Mouse (Mus musculus) midbrain, embryonic 13.5 days (tissue): ENCODE measurements at regions not wholly inside any gene's neighbourhood (a gene's known extent, or its start where the extent isn't known, plus 50 kb on each side); places are given as distances from the start of the nearest gene placed in this dataset.

Source experiments
- ATAC-seq: fragments of 200-750 bp; cut with Nextera tagmentation; 2 replicates; pipeline ENCODE4 v1.8.0; 2017; ENCODE audit warnings: mild to moderate bottlenecking, moderate TSS enrichment, moderate library complexity
- H3K27ac ChIP-seq: fragments of 300-500 bp; sonication (generic); 2 replicates; pipeline ENCODE4 v1.5.1; 2015; ENCODE audit warnings: inconsistent platforms, mild to moderate bottlenecking, moderate library complexity
- H3K27me3 ChIP-seq: fragments of 300-500 bp; sonication (generic); 2 replicates; pipeline ENCODE4 v1.6.1; 2015; ENCODE audit warnings: mild to moderate bottlenecking, inconsistent platforms
- H3K36me3 ChIP-seq: fragments of 300-500 bp; sonication (generic); 2 replicates; pipeline ENCODE4 v1.6.1; 2015; ENCODE audit warnings: mild to moderate bottlenecking, inconsistent platforms
- H3K4me1 ChIP-seq: fragments of 300-500 bp; sonication (generic); replicated peaks from 2 replicates; pipeline ENCODE4 v1.6.1; 2015; ENCODE audit warnings: inconsistent platforms
- H3K4me2 ChIP-seq: fragments of 300-500 bp; sonication (generic); replicated peaks from 2 replicates; pipeline ENCODE4 v1.6.1; 2015; ENCODE audit warnings: moderate library complexity, mild to moderate bottlenecking, inconsistent platforms
- H3K4me3 ChIP-seq: fragments of 300-500 bp; sonication (generic); replicated peaks from 2 replicates; pipeline ENCODE4 v1.5.1; 2015; ENCODE audit warnings: mild to moderate bottlenecking, inconsistent platforms
- H3K9ac ChIP-seq: fragments of 300-500 bp; sonication (generic); replicated peaks from 2 replicates; pipeline ENCODE4 v1.6.1; 2015; ENCODE audit warnings: mild to moderate bottlenecking, inconsistent platforms
- H3K9me3 ChIP-seq: fragments of 300-500 bp; sonication (generic); 2 replicates; pipeline ENCODE4 v1.6.1; 2016; ENCODE audit warnings: mild to moderate bottlenecking, inconsistent platforms
- WGBS: fragments of 180-500 bp; shearing (Covaris S2); methylation state at CpG from one replicate; pipeline ENCODE4 v1.1.7; 2015; 5-methylcytosine and 5-hydroxymethylcytosine counted together

DNA sequence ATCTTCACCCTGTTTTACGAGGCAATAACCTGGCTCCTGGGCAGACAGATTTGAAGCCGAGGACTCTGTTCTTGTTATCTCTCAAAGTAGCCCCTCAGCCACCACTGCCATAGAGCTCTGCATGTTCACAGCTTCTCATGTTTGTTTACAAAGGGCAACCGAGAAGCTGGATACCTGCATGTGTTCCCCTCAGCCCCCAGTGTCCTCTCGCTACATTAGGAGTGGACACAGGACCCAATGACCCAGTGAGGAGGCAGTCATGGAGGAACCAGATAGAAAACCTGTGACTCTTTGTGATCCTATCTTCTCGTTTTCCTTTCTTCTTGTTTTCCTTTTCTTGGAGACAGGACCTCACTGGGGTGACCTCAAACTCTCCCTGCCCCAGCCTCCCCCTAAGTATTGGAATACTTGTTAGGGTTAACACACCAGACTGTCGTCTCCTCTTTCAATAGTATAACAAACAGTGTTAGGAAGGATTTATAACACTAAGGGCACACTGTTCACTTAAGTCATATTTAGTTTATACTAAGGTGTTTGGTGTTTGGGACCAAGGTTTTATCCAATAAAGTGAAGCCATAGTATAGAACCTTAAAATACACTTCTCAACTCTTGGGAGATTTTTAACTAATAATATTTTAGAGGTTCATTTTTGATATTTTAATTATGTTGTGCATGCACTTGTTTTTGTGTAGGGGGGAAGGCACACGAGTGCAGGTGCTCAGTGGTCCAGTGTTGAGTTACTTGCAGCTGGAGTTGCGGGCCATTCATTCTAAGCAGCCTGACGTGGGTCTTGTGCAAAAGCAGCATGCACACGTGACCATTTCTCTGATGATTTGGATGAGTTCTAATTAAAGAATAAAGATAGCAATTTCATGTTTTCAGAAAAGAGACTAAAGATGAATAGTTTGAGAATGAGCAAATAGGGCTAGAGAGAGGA is 422.9 kb upstream of the BB014433 start:
- H3K36me3 ChIP-seq = no peaks in the 10 kb centered on the region
- no peak overlapping the region for H3K27ac ChIP-seq
- no peaks in the 10 kb centered on the region for H3K27me3 ChIP-seq
- ATAC-seq = no peak
- no peak overlapping the region for H3K9ac ChIP-seq
- no peaks in the 10 kb centered on the region; the same call in 1 of the 2 replicates for H3K9me3 ChIP-seq
- no peaks in the 10 kb centered on the region for H3K4me1 ChIP-seq
- no peak overlapping the region for H3K4me2 ChIP-seq
- no peak overlapping the region for H3K4me3 ChIP-seq
- WGBS = 79% methylated on average over 10 of the region's 10 CpGs

DNA sequence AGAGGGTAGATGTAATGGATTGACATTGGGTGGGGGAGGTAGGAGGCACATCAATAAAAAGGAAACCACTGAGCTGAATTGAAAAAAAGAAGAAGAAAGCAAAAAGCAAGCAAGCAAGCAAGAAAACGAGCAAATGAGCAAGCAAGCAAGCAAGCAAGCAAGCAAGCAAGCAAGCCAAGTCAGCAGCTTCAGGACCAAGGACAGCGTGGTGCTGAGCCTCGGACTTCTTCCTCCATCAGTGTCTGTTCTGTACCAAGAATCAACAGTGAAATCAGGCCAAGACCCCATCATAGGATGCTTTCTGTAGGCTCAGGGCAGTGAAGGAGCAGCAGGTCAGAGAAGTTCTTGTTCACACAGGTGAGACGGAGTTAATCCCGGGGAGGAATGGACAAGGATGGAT is 392.7 kb upstream of the BB014433 start:
- 51% methylated on average over 5 of the region's 5 CpGs for WGBS
- Histone ChIP-seq H3K4me2 (no peak overlapping the region), H3K27ac (no peak overlapping the region), H3K36me3 (no peaks in the 10 kb centered on the region), H3K4me3 (no peak overlapping the region), H3K4me1 (no peaks in the 10 kb centered on the region), H3K27me3 (no peaks in the 10 kb centered on the region), H3K9me3 (no peaks in the 10 kb centered on the region), H3K9ac (no peak overlapping the region)
- no peak for ATAC-seq

DNA sequence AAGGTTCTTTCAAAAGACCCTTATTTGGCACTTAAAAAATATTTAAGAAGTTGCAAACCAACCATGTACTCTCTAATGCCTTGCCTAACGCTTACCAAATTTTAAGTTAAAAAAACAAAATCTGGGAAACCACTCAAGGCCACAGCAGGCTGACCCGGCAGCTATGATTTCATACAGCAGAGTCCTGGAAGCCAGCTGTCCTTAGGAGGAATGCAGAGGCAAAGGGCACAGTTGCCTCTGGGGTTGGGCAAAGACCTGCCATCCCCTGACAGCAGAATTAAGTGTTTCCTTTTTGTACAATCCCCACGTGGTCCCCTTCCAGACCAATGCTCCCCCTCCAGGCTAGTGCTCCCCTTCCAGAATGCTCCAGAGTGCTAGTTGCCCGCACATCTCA is 348.8 kb upstream of the BB014433 start:
- Histone ChIP-seq H3K36me3 (no peaks in the 10 kb centered on the region), H3K9ac (no peak overlapping the region), H3K4me2 (no peak overlapping the region), H3K4me3 (no peak overlapping the region), H3K4me1 (peaks cover 17% of the 10 kb centered on the region), H3K27me3 (no peaks in the 10 kb centered on the region), H3K9me3 (no peaks in the 10 kb centered on the region), H3K27ac (no peak overlapping the region)
- ATAC-seq = no peak
- WGBS = 51% methylated on average over 4 of the region's 4 CpGs

DNA sequence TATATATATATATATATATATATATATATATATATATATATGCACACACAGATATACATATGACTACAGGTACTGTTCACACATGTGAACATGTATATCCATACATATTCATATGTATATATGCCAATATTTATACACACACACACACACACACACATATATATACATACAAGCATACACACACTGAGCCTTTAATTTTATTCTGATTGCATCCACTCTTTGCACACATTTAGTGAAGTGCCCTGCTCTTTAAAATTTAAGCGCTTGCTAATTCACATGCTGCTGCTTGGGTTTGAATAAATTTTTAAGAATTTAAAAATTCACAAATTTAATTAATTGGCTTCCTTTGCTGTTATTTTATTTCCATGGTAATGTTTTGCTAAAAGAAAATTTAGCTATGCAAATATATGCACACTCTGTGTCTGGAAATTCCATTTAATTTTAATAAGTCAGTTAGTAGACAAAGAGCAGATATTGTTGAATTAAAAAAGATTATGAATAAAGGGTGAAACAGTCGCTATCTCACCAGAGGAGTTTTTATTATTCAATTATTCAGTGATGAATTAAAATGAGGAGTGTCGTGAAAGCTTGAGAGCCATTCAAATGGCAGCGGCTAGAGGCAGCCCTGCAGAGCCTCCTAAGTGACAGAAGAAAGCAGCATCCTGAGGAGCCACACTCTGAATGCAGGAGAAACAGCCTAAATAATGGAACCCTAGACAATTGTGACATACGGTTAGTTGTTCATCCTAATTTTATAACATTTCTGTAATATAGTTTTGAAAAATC is 348.3 kb upstream of the BB014433 start:
- Histone ChIP-seq H3K27ac (no peak overlapping the region), H3K9ac (no peak overlapping the region), H3K4me3 (no peak overlapping the region), H3K36me3 (no peaks in the 10 kb centered on the region), H3K27me3 (no peaks in the 10 kb centered on the region), H3K4me2 (no peak overlapping the region), H3K9me3 (no peaks in the 10 kb centered on the region), H3K4me1 (peaks cover 17% of the 10 kb centered on the region)
- 32% methylated on average over 5 of the region's 5 CpGs for WGBS
- peak; percentile 62 for ATAC-seq

DNA sequence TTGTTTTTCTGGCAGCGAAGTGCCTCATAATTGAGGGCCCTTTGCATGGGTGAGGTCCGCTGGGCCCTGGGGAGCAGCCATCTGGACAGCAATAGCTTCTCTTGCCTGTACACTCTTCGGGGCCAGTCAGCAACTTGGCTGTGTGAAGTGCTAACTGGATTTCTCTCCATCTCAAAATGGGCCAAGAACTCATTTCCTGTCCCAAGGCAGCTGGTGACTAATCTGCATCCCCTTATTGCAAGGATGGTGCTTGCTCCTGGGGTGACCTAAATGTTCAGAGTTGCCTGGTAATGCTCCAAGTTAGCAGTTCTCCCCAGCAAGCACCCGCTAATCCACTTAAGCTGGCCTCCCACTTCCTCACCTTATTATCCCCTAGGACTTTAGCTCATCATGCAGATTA is 346.2 kb upstream of the BB014433 start:
- Histone ChIP-seq H3K4me2 (no peak overlapping the region), H3K27ac (no peak overlapping the region), H3K36me3 (no peaks in the 10 kb centered on the region), H3K27me3 (no peaks in the 10 kb centered on the region), H3K9ac (no peak overlapping the region), H3K4me1 (peaks cover 17% of the 10 kb centered on the region), H3K9me3 (no peaks in the 10 kb centered on the region), H3K4me3 (no peak overlapping the region)
- peak; percentile 22 for ATAC-seq
- 45% methylated on average over 4 of the region's 4 CpGs for WGBS

DNA sequence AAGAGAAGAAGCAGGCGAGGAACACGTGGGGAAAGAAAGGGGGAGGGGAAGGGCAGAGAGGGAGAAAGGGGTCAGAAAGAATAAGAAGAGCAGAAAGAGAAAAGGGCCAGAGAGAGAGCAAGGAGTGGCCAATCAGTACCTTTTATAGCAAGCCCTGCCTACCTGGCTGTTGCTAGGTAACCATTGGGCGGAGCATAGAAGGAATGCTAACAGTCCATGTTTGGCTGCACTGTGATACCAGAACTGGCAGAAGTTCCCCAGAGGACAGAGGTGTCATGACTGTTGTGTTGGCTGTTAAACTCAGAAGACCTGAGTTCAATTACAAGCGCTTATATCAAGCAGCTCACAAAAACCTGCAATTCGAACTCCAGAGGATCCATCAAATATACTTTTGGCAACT is 342.9 kb upstream of the BB014433 start:
- no peaks in the 10 kb centered on the region for H3K27me3 ChIP-seq
- H3K4me1 ChIP-seq = peaks cover 10% of the 10 kb centered on the region; the same call in 1 of the 2 replicates
- H3K36me3 ChIP-seq = no peaks in the 10 kb centered on the region
- H3K9ac ChIP-seq = no peak overlapping the region
- no peak overlapping the region for H3K27ac ChIP-seq
- H3K4me2 ChIP-seq = no peak overlapping the region
- 93% methylated on average over 5 of the region's 5 CpGs for WGBS
- H3K9me3 ChIP-seq = no peaks in the 10 kb centered on the region
- H3K4me3 ChIP-seq = no peak overlapping the region
- ATAC-seq = no peak

DNA sequence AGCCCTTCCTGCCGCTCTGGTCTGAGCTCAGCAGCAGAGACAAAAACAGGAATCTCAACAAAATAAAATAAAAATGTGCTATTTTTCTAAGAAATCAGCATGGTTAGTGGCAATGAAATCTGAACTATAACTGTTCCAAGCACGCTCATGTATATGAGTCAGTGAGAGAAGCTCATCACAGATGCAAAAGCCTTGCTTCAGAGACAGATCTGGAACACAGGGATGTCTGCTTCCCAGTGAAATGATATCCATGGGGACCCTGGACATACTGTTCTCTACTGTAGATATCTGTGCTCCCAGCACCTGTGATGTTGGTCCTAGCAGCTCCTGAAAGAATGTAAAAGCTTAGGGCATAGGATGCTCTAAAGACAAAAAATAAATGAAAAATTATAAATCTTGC is 321.2 kb upstream of the BB014433 start:
- Histone ChIP-seq H3K9ac (no peak overlapping the region), H3K27me3 (no peaks in the 10 kb centered on the region), H3K27ac (no peak overlapping the region), H3K4me2 (no peak overlapping the region), H3K36me3 (no peaks in the 10 kb centered on the region), H3K4me1 (no peaks in the 10 kb centered on the region), H3K9me3 (no peaks in the 10 kb centered on the region), H3K4me3 (no peak overlapping the region)
- no peak for ATAC-seq
- 65% methylated on average over 2 of the region's 2 CpGs for WGBS

DNA sequence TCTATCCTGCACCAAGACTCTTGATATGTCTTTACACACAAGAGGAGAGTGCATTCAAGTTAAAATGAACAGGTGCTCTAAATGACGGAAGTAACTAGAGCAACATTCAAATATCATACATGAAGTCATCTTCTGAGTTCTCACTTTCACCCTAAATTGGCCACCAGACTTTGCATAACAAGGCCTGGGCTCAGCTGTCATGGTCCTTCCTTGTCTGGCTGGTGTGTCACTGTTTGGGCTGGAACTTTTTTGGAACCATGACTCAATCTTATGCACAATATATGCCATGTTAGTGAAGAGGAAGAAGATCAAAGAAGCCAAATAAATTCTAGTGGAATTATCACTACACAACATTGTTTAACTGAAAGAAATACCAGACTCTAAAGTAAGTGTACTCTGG is 318.7 kb upstream of the BB014433 start:
- Histone ChIP-seq H3K27me3 (no peaks in the 10 kb centered on the region), H3K9me3 (no peaks in the 10 kb centered on the region), H3K4me1 (no peaks in the 10 kb centered on the region), H3K36me3 (no peaks in the 10 kb centered on the region), H3K4me2 (no peak overlapping the region), H3K27ac (no peak overlapping the region), H3K9ac (no peak overlapping the region), H3K4me3 (no peak overlapping the region)
- ATAC-seq = no peak
- 96% methylated on average over 1 of the region's 1 CpGs for WGBS

DNA sequence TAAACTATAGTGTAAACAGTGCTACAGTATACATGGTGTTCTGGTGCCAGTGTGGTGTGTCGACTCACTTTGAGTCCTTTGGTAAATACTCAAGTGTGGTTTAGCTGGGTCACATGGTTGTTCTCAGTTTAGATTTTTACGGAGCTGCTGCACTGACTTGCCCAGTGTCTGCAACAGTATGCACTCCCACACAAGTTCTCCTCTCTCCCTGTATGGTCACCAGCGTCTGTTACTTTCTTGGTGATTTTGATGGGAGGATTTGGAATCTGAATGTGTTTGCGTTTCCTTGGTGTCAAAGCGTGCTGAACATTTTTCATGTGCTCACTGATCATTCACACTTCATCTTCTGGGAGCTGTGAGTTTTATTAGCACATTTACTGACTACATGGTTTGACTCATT is 298.3 kb upstream of the BB014433 start:
- Histone ChIP-seq H3K9me3 (no peaks in the 10 kb centered on the region), H3K4me2 (no peak overlapping the region), H3K9ac (no peak overlapping the region), H3K27me3 (no peaks in the 10 kb centered on the region), H3K4me1 (no peaks in the 10 kb centered on the region), H3K36me3 (no peaks in the 10 kb centered on the region), H3K27ac (no peak overlapping the region), H3K4me3 (no peak overlapping the region)
- no peak for ATAC-seq
- 94% methylated on average over 5 of the region's 5 CpGs for WGBS

DNA sequence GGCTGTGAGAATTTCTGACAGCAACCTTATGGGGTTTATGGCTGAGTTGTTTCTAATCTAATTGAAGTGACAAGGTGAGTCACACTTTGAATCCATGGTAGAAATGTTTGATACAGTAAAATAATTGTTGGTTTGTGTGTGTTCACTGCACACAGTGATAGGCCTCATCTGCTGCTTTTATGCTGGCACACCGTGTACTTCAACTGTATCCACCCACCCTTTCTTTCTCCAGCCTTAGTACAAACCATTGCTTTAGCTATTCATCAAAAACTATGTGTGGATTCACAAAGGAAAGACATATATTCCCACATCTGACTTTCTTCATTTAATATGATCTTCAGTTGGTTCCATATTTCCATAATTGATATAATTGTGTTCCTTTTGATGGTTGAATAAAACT is 297.7 kb upstream of the BB014433 start:
- no peaks in the 10 kb centered on the region for H3K27me3 ChIP-seq
- ATAC-seq = no peak
- H3K9ac ChIP-seq = no peak overlapping the region
- no peaks in the 10 kb centered on the region for H3K36me3 ChIP-seq
- WGBS = 92% methylated on average over 1 of the region's 1 CpGs
- no peak overlapping the region for H3K4me2 ChIP-seq
- no peaks in the 10 kb centered on the region for H3K4me1 ChIP-seq
- no peaks in the 10 kb centered on the region for H3K9me3 ChIP-seq
- H3K27ac ChIP-seq = no peak overlapping the region
- H3K4me3 ChIP-seq = no peak overlapping the region

DNA sequence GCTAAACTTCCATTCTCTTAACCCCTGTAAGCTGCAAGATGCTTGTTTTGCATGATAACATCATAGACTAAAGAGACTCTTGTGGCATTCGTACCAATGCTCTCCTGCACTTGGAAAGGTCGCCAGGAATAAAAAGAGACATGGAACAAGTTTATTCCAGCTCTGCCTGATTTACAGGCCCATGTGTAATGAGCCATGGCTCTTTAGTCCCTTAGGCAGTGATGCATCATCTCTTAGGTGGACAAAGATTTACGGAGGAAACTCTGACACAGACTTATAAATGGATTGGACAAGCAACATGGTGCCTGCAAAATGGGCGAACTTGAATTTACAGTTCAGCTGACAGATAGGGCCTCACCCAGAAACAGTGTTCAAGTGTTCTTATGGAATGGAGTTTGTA is 288.7 kb upstream of the BB014433 start:
- no peaks in the 10 kb centered on the region for H3K9me3 ChIP-seq
- ATAC-seq = no peak
- no peaks in the 10 kb centered on the region for H3K36me3 ChIP-seq
- H3K4me1 ChIP-seq = no peaks in the 10 kb centered on the region
- no peaks in the 10 kb centered on the region for H3K27me3 ChIP-seq
- no peak overlapping the region for H3K9ac ChIP-seq
- no peak overlapping the region for H3K4me3 ChIP-seq
- H3K27ac ChIP-seq = no peak overlapping the region
- H3K4me2 ChIP-seq = no peak overlapping the region
- 81% methylated on average over 4 of the region's 4 CpGs for WGBS

DNA sequence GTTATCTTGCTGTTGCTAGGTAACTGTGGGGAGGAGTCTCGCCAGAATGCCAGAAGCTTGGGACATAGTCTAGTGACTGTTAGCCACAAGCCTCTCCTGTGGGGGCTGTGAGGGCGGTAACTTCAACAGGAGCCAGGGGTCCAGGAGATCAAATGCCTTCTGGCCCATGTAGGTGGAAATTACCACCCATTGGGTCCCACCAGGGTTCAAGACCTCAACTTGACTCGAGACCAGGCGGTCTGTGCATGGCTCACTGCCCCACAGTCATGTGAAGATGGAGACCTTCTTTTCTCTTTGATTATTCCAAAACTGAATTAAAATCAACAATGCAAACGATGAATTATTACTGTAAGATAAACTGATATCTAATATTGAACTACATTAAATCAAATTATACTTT is 281.4 kb upstream of the BB014433 start:
- H3K4me2 ChIP-seq = no peak overlapping the region
- no peak overlapping the region for H3K27ac ChIP-seq
- H3K4me1 ChIP-seq = peaks cover 6% of the 10 kb centered on the region; the same call in 1 of the 2 replicates
- ATAC-seq = no peak
- no peak overlapping the region for H3K4me3 ChIP-seq
- H3K9ac ChIP-seq = no peak overlapping the region
- no peaks in the 10 kb centered on the region for H3K36me3 ChIP-seq
- WGBS = 51% methylated on average over 5 of the region's 5 CpGs
- H3K9me3 ChIP-seq = no peaks in the 10 kb centered on the region
- no peaks in the 10 kb centered on the region for H3K27me3 ChIP-seq
